Mouse (Mus musculus) forebrain, postnatal 0 days (tissue): Measurements from ENCODE around the gene Flywch1. TPM values are rescaled to one million over a fixed set of nuclear protein-coding genes. Genes with fewer than 3 reads are reported as not detected.

Experiments
- ATAC-seq: fragments of 200-750 bp; cut with Nextera tagmentation; 2 replicates; pipeline ENCODE4 v1.8.0; 2017; ENCODE audit warnings: mild to moderate bottlenecking, moderate library complexity
- DNase-seq: peaks from one replicate; pipeline ENCODE4 v3.0.0-alpha.2; 2015
- H3K27ac ChIP-seq: fragments of 300-500 bp; sonication (generic); 2 replicates; pipeline ENCODE4 v1.5.1; 2014; ENCODE audit warnings: low read depth, mild to moderate bottlenecking, antibody characterized with exemption, low read length, moderate library complexity, mixed read lengths
- H3K27me3 ChIP-seq: fragments of 300-500 bp; sonication (generic); 2 replicates; pipeline ENCODE4 v1.6.1; 2014; ENCODE audit warnings: mild to moderate bottlenecking, low read length, mixed read lengths; ENCODE audit not compliant: insufficient read depth
- H3K36me3 ChIP-seq: fragments of 300-500 bp; sonication (generic); 2 replicates; pipeline ENCODE4 v1.6.1; 2014; ENCODE audit warnings: mild to moderate bottlenecking, moderate library complexity; ENCODE audit not compliant: insufficient read depth
- H3K4me1 ChIP-seq: fragments of 300-500 bp; sonication (generic); 2 replicates; pipeline ENCODE4 v1.6.1; 2014; ENCODE audit warnings: antibody characterized with exemption; ENCODE audit not compliant: insufficient read depth
- H3K4me2 ChIP-seq: fragments of 300-500 bp; sonication (generic); 2 replicates; pipeline ENCODE4 v1.6.1; 2014; ENCODE audit warnings: low read depth, mild to moderate bottlenecking, moderate library complexity
- H3K4me3 ChIP-seq: fragments of 300-500 bp; sonication (generic); 2 replicates; pipeline ENCODE4 v1.5.1; 2014; ENCODE audit warnings: low read depth, low read length, mixed read lengths
- H3K9ac ChIP-seq: fragments of 300-500 bp; sonication (generic); 2 replicates; pipeline ENCODE4 v1.6.1; 2014; ENCODE audit warnings: mild to moderate bottlenecking
- H3K9me3 ChIP-seq: fragments of 300-500 bp; sonication (generic); 2 replicates; pipeline ENCODE4 v1.6.1; 2016; ENCODE audit warnings: low read length
- CTCF ChIP-seq: sonication (generic); IDR thresholded peaks from 2 replicates; pipeline ENCODE4 v1.5.1; 2016; ENCODE audit warnings: antibody characterized with exemption, control low read depth, low read depth
- WGBS: fragments of 180-500 bp; shearing (Covaris S2); extraction: QIAGEN DNeasy Blood & Tissue Kit; methylation state at CpG from one replicate; pipeline ENCODE4 v1.1.7; 2014; 5-methylcytosine and 5-hydroxymethylcytosine counted together
- polyA plus RNA-seq: library from polyadenylated mRNA; unstranded; fragments of >200 nt; fragmentation: Nextera tagmentation; extraction: Ambion mirVana; gene quantifications from 2 replicates; pipeline ENCODE4 v1.2.1, GENCODE M21; 2015
- total RNA-seq: library from RNA; depleted of rRNA; stranded (reverse); fragments of >200 nt; gene quantifications from 2 replicates; pipeline ENCODE4 v1.2.3, GENCODE M21; 2014; rRNA removed

Flywch1 gene
- total RNA-seq (167 and 189 TPM in 2 replicates), polyA plus RNA-seq (117 and 135 TPM in 2 replicates)

GRCm38 (mm10) chr17:23771284-23772218, at the start of gene Flywch1:
Flywch1 (minus strand) TSS chr17:23771602.
- WGBS, result 3% methylated on average over 55 of the region's 58 CpGs
- H3K27ac ChIP-seq, result peak within 1 kb of the TSS; percentile 84
- H3K27me3 ChIP-seq, result no peaks in the 10 kb centered on the region
- peak within 1 kb of the TSS; percentile 91 for H3K9ac ChIP-seq
- ATAC-seq (peak; percentile 99), DNase-seq (peak; percentile 98)
- peak within 1 kb of the TSS; percentile 85 for H3K4me3 ChIP-seq
- peaks cover 4% of the 10 kb centered on the region; the same call in 1 of the 2 replicates for H3K4me1 ChIP-seq
- H3K4me2 ChIP-seq, result peak within 1 kb of the TSS; percentile 69
- H3K36me3 ChIP-seq, result no peaks in the 10 kb centered on the region
- H3K9me3 ChIP-seq, result no peaks in the 10 kb centered on the region
- TF ChIP-seq CTCF, result peak; percentile 18; the same call in 1 of the 2 replicates

GRCm38 (mm10) chr17:23820731-23821130, 49.3 kb upstream of the Flywch1 start:
- no peak for DNase-seq
- H3K9ac ChIP-seq, result no peak overlapping the region
- peaks cover 98% of the 10 kb centered on the region for H3K36me3 ChIP-seq
- no peak overlapping the region for H3K27ac ChIP-seq
- H3K27me3 ChIP-seq, result no peaks in the 10 kb centered on the region
- H3K4me3 ChIP-seq, result no peak overlapping the region
- TF ChIP-seq CTCF, result no peak
- no peak overlapping the region for H3K4me2 ChIP-seq
- no peak for ATAC-seq
- WGBS, result over 99% methylated on average over 5 of the region's 5 CpGs
- H3K9me3 ChIP-seq, result peaks cover 13% of the 10 kb centered on the region
- H3K4me1 ChIP-seq, result no peaks in the 10 kb centered on the region

GRCm38 (mm10) chr17:23819235-23819634, 47.8 kb upstream of the Flywch1 start:
- no peak overlapping the region for H3K4me3 ChIP-seq
- no peak overlapping the region for H3K9ac ChIP-seq
- no peak for DNase-seq
- H3K9me3 ChIP-seq, result peaks cover 15% of the 10 kb centered on the region
- no peak overlapping the region for H3K27ac ChIP-seq
- no peak for ATAC-seq
- no peak for TF ChIP-seq CTCF
- H3K27me3 ChIP-seq, result no peaks in the 10 kb centered on the region
- peaks cover 96% of the 10 kb centered on the region for H3K36me3 ChIP-seq
- 99% methylated on average over 25 of the region's 25 CpGs for WGBS
- no peaks in the 10 kb centered on the region for H3K4me1 ChIP-seq
- no peak overlapping the region for H3K4me2 ChIP-seq

GRCm38 (mm10) chr17:23818579-23818978, 47.2 kb upstream of the Flywch1 start:
- TF ChIP-seq CTCF, result no peak
- Histone ChIP-seq H3K4me1 (no peaks in the 10 kb centered on the region), H3K4me2 (no peak overlapping the region), H3K4me3 (no peak overlapping the region), H3K27me3 (no peaks in the 10 kb centered on the region), H3K9me3 (peaks cover 15% of the 10 kb centered on the region), H3K36me3 (peaks cover 95% of the 10 kb centered on the region), H3K9ac (no peak overlapping the region), H3K27ac (no peak overlapping the region)
- no peak for ATAC-seq
- WGBS, result 98% methylated on average over 8 of the region's 8 CpGs
- DNase-seq, result no peak

GRCm38 (mm10) chr17:23815641-23816040, 44.2 kb upstream of the Flywch1 start:
- 98% methylated on average over 16 of the region's 16 CpGs for WGBS
- no peaks in the 10 kb centered on the region for H3K27me3 ChIP-seq

GRCm38 (mm10) chr17:23807918-23808317, 36.5 kb upstream of the Flywch1 start:
- Histone ChIP-seq H3K9me3 (no peaks in the 10 kb centered on the region), H3K4me3 (no peak overlapping the region), H3K27ac (no peak overlapping the region), H3K27me3 (no peaks in the 10 kb centered on the region), H3K9ac (no peak overlapping the region), H3K4me1 (peaks cover 24% of the 10 kb centered on the region), H3K36me3 (peaks cover 52% of the 10 kb centered on the region), H3K4me2 (no peak overlapping the region)
- no peak for TF ChIP-seq CTCF
- ATAC-seq (no peak), DNase-seq (no peak)
- WGBS, result 98% methylated on average over 3 of the region's 3 CpGs

More at GRCm38 (mm10) chr17:23815641-23816040, 44.2 kb upstream of the Flywch1 start:
- no peaks in the 10 kb centered on the region for H3K4me1 ChIP-seq
- peaks cover 85% of the 10 kb centered on the region for H3K36me3 ChIP-seq
- H3K4me2 ChIP-seq, result no peak overlapping the region
- H3K4me3 ChIP-seq, result no peak overlapping the region
- H3K9ac ChIP-seq, result no peak overlapping the region
- DNase-seq (no peak), ATAC-seq (no peak)
- H3K9me3 ChIP-seq, result peaks cover 15% of the 10 kb centered on the region
- TF ChIP-seq CTCF, result no peak
- no peak overlapping the region for H3K27ac ChIP-seq

- no peak for DNase-seq
- Histone ChIP-seq H3K9me3 (no peaks in the 10 kb centered on the region), H3K9ac (no peak overlapping the region), H3K27me3 (no peaks in the 10 kb centered on the region), H3K36me3 (peaks cover 43% of the 10 kb centered on the region), H3K4me2 (peak overlapping the region; percentile 80; the same call in 1 of the 2 replicates), H3K4me3 (no peak overlapping the region), H3K4me1 (peaks cover 24% of the 10 kb centered on the region), H3K27ac (no peak overlapping the region)
- no peak for ATAC-seq
- TF ChIP-seq CTCF, result no peak
- 72% methylated on average over 25 of the region's 25 CpGs for WGBS
These were observed 35.5 kb upstream of the Flywch1 start for GRCm38 (mm10) chr17:23806867-23807266.
